Mouse (Mus musculus) CD4-positive, CD25-positive, alpha-beta regulatory T cell, adult 2 months (primary cell): ENCODE measurements at regions not wholly inside any gene's neighbourhood (a gene's known extent, or its start where the extent isn't known, plus 50 kb on each side); places are given as distances from the start of the nearest gene placed in this dataset.

Experiments used
- DNase-seq: peaks from one replicate; pipeline ENCODE4 v3.0.0-alpha.2; 2012; ENCODE audit warnings: low read depth, low spot score

DNA sequence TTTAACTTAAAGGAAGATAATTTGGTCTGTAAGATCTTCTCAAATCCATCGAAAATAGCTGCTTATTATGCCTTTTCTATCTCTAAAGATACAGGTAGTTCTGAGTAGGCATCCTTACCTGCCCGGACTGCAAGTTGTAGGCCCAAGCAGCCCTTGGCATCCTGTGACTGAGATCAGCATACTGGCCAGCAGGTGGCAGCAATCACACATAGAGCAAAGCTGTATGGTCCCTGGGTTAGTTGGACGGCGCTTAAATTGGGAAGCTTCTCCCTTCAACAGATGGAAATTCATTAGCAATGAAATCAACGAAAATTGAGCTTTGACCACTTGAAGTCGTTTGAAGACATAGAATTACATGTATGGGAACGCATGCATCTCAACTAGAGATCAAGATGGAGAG, 61.0 kb downstream of the Ccng2 start:
- peak; percentile 73 for DNase-seq

DNA sequence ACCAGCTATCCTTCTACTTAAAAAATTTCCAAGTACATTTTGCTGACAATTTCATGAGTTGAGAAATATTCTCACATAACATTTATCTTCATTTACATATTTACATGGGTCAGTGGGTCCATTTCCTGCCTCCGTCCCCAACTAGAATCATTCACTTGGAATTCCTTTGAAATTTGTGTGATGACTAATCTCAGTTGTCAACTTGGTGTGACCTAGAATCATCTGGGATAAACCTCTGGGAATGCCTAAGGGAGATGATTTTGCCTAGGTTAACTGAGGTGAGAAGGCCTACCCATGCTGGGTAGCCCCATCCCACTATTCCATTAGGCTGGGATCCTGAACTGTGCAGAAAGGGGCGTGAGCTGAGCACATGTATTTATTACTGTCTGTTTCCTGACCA, 63.8 kb downstream of the Ccng2 start:
- DNase-seq = no peak

DNA sequence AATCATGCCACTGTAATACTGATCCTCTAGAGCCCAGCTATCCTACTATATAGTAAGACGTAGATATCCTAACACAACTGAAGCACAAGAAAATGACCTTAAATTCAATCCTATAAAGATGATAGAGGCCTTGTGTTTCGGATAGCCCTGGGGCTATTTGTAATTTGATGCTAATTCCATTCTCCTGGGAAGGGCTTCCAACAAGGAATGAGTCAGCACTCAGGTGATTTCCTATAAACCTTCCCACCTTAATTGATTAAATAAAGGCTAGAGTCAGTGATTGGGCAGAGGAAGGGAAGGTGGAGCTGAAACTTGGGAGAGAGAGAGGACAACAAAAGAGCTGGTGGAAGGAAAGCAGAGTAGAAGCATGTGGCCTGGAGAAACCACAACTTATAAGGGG, 86.0 kb downstream of the Ccng2 start:
- DNase-seq = no peak
